Mouse (Mus musculus) liver, embryonic 16.5 days (tissue): ENCODE data around the gene Fam204a. TPM values are rescaled to one million over a fixed set of nuclear protein-coding genes. Genes with fewer than 3 reads are reported as not detected.

ENCODE experiments used
- ATAC-seq: fragments of 200-750 bp; cut with Nextera tagmentation; 2 replicates; pipeline ENCODE4 v1.8.0; 2017; ENCODE audit warnings: low read depth, mild to moderate bottlenecking, moderate number of reproducible peaks, moderate library complexity
- H3K27ac ChIP-seq: fragments of 300-500 bp; sonication (generic); 2 replicates; pipeline ENCODE4 v1.5.1; 2014; ENCODE audit warnings: mild to moderate bottlenecking, low read length
- H3K27me3 ChIP-seq: fragments of 300-500 bp; sonication (generic); 2 replicates; pipeline ENCODE4 v1.6.1; 2014; ENCODE audit warnings: low read depth, low read length, mixed read lengths; ENCODE audit not compliant: control insufficient read depth, insufficient read depth
- H3K36me3 ChIP-seq: fragments of 300-500 bp; sonication (generic); 2 replicates; pipeline ENCODE4 v1.6.1; 2014; ENCODE audit warnings: mild to moderate bottlenecking; ENCODE audit not compliant: control insufficient read depth, insufficient read depth
- H3K4me1 ChIP-seq: fragments of 300-500 bp; sonication (generic); 2 replicates; pipeline ENCODE4 v1.6.1; 2014; ENCODE audit warnings: low read depth, low read length, mixed read lengths; ENCODE audit not compliant: control insufficient read depth
- H3K4me2 ChIP-seq: fragments of 300-500 bp; sonication (generic); 2 replicates; pipeline ENCODE4 v1.6.1; 2014; ENCODE audit warnings: low read depth, low read length, mixed read lengths
- H3K4me3 ChIP-seq: fragments of 300-500 bp; sonication (generic); 2 replicates; pipeline ENCODE4 v1.5.1; 2014; ENCODE audit warnings: low read depth, mild to moderate bottlenecking, low read length
- H3K9ac ChIP-seq: fragments of 300-500 bp; sonication (generic); 2 replicates; pipeline ENCODE4 v1.6.1; 2014; ENCODE audit warnings: low read depth, low read length
- H3K9me3 ChIP-seq: fragments of 300-500 bp; sonication (generic); replicated peaks from 2 replicates; pipeline ENCODE4 v1.6.1; 2016; ENCODE audit warnings: low read length; ENCODE audit not compliant: control insufficient read depth
- WGBS: fragments of 180-500 bp; shearing (Covaris S2); extraction: QIAGEN DNeasy Blood & Tissue Kit; methylation state at CpG from one replicate; pipeline ENCODE4 v1.1.7; 2014; ENCODE audit not compliant: insufficient replicate concordance; 5-methylcytosine and 5-hydroxymethylcytosine counted together
- polyA plus RNA-seq: library from polyadenylated mRNA; unstranded; fragments of >200 nt; fragmentation: Nextera tagmentation; extraction: Ambion mirVana; gene quantifications from 2 replicates; pipeline ENCODE4 v1.2.1, GENCODE M21; 2015

Gene Fam204a
- polyA plus RNA-seq, 1 experiment from 2014 or later: 14.4 TPM

DNA sequence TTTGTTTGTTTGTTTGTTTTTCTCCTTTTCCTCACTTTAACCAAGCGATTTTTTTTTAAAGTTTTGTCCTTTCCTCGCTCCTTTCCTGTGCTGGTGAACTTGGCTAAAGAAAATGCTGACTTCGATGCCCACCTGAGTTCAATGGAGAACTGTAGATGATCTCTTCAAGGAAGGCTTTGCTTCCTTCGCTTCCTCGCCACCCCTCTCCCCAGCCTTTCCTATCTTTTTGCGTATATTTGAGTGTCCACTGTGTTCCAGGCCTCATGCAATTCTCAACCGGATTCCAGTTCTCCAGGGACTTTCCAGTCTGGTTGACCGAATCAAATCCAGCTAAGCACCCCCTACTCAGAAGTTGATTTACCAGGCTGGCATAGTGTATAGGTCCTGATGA, 339 bp upstream of the Fam204a start:
- H3K4me1 ChIP-seq: peaks cover 5% of the 10 kb centered on the region
- H3K36me3 ChIP-seq: no peaks in the 10 kb centered on the region
- ATAC-seq: no peak
- no peaks in the 10 kb centered on the region for H3K9me3 ChIP-seq
- no peaks in the 10 kb centered on the region for H3K27me3 ChIP-seq
- H3K4me2 ChIP-seq: peak overlapping the region; percentile 71
- no peak overlapping the region for H3K9ac ChIP-seq
- no peak overlapping the region for H3K27ac ChIP-seq
- WGBS: 56% methylated on average over 8 of the region's 8 CpGs
- H3K4me3 ChIP-seq: peak overlapping the region; percentile 91

DNA sequence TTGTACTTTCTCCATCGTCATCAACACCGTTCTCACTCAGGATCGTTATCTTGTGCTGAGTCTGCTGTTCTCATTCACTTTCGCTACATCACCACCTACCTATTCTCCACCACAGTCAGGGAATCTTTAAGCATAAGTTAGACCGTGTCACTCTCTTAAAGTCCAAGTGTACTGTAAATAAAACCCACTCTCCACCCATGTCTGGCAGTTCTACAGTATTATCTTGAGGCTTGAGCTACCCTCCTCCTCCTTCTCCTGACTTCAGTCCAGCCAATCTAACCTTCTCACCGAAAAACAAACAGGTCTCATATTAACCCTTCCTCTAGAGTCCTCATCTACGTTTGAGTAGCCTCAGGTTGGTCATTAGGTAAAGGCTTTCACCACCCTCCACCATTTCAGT, 7.1 kb downstream of the Fam204a start:
- no peak overlapping the region for H3K27ac ChIP-seq
- no peak overlapping the region for H3K4me2 ChIP-seq
- H3K9me3 ChIP-seq: no peaks in the 10 kb centered on the region
- H3K27me3 ChIP-seq: no peaks in the 10 kb centered on the region
- no peak overlapping the region for H3K4me3 ChIP-seq
- H3K4me1 ChIP-seq: no peaks in the 10 kb centered on the region
- no peak for ATAC-seq
- no peak overlapping the region for H3K9ac ChIP-seq
- no peaks in the 10 kb centered on the region for H3K36me3 ChIP-seq
- 76% methylated on average over 7 of the region's 7 CpGs for WGBS

DNA sequence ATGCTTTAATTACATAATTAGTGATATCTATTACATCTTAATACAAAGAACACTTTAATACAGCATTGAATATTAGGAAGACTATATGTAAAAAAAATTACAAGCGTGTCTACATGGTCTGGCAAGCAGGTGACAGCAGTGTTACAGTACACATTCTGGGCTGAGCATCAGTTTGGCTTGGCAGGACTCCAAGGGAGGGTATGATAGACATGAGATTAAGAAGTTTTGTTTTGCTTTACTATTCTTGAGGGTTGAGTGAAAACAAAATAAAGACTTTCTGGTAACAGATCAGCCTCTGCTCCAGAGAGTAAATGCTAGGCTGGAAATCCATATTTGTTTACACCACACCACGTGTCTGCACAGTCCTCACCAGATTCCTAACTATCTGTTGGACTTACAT, 8.5 kb downstream of the Fam204a start:
- Histone ChIP-seq H3K4me2 (no peak overlapping the region), H3K36me3 (no peaks in the 10 kb centered on the region), H3K9me3 (no peaks in the 10 kb centered on the region), H3K27me3 (no peaks in the 10 kb centered on the region), H3K27ac (no peak overlapping the region), H3K4me1 (no peaks in the 10 kb centered on the region), H3K9ac (no peak overlapping the region), H3K4me3 (no peak overlapping the region)
- ATAC-seq: no peak
- 64% methylated on average over 2 of the region's 2 CpGs for WGBS

DNA sequence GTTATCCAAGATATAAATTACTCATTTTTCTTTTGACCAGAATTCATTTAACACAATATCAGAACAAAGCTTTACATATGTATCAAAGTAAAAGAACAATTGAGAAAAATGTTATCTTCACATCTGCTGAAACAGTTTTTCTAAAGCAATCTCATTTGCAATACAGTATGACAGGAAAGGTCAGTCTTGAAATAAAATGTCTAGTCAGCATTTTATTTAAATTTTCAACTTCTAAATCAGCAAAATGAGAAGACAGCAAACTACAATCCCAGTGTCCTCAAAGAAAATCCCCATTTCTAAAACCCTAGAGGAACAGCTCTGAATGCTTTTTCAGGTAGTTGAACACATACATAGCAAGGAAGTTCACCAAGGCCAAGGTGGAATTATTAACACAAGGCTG, 18.3 kb downstream of the Fam204a start:
- H3K36me3 ChIP-seq: 0 out of 2 replicates have a peak, but pooled peaks cover 3% of the 10 kb centered on the region
- ATAC-seq: no peak
- H3K27ac ChIP-seq: no peak overlapping the region
- no peak overlapping the region for H3K4me3 ChIP-seq
- no peaks in the 10 kb centered on the region for H3K4me1 ChIP-seq
- no peaks in the 10 kb centered on the region for H3K27me3 ChIP-seq
- H3K9me3 ChIP-seq: no peaks in the 10 kb centered on the region
- H3K9ac ChIP-seq: no peak overlapping the region
- no peak overlapping the region for H3K4me2 ChIP-seq

DNA sequence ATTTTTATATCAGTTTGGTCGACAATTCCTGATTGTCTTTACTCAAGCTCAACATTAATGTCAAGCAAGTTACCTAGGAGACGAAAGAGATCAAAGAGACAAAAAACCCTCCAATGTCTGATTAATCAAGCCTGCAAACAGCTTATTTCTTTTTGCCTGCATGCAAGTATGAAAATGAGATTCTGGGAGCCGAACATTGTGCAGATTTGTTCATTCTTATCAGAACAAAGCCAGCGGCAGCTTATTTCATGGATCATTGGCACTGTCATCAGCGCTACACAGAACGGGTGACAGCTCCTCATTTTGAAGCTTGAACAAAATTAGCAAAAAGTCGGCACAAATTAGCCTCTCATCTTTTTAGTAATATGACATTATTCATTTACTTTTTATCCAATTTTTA, 22.3 kb downstream of the Fam204a start:
- H3K4me3 ChIP-seq: no peak overlapping the region
- 77% methylated on average over 7 of the region's 7 CpGs for WGBS
- no peaks in the 10 kb centered on the region for H3K9me3 ChIP-seq
- no peak overlapping the region for H3K27ac ChIP-seq
- ATAC-seq: no peak
- no peak overlapping the region for H3K4me2 ChIP-seq
- no peak overlapping the region for H3K9ac ChIP-seq
- H3K4me1 ChIP-seq: no peaks in the 10 kb centered on the region
- H3K27me3 ChIP-seq: no peaks in the 10 kb centered on the region
- 0 out of 2 replicates have a peak, but pooled peaks cover 5% of the 10 kb centered on the region for H3K36me3 ChIP-seq

DNA sequence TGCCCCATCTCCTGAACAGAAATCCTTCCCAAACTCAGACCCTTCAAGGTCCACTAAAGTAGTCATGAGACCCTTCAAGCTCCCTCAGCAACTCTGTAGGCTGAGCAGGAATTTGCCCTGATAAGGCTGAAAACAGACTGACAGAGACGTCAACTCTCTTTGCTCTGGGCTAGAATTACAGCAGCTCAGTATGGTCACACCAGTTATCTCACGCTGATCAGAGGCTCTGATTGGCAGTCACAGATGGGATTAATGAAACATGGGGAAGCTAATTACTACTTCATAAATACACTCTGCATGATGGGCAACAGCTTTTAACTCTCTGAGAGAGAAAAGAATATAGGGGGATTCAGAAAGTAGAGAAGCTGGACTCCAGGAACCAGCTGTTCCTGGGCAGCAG, 26.2 kb downstream of the Fam204a start:
- ATAC-seq: no peak
- H3K27ac ChIP-seq: no peak overlapping the region

DNA sequence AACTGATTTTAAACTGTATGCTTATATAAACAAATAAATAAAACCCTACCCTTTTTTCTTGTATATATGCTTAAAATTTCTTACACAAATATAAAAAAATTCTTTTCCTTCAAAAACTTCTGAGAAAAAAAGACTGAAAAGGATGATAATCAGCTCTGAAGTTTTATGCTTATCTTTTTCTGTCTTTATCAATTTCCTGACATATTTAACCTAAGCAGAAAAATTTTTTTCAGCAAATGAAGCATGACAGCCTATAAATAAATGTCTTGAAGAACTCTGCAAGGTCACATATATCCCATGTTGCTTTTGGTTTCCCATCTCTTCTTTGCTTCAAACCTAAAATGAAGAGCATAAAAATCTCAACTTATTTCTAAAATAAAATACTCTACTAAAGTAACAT, 27.3 kb downstream of the Fam204a start:
- Histone ChIP-seq H3K27me3 (no peaks in the 10 kb centered on the region), H3K9ac (no peak overlapping the region), H3K4me1 (no peaks in the 10 kb centered on the region), H3K4me3 (no peak overlapping the region), H3K4me2 (no peak overlapping the region), H3K27ac (no peak overlapping the region), H3K36me3 (0 out of 2 replicates have a peak, but pooled peaks cover 3% of the 10 kb centered on the region), H3K9me3 (no peaks in the 10 kb centered on the region)
- no peak for ATAC-seq

More for the DNA sequence above, 26.2 kb downstream of the Fam204a start:
- no peaks in the 10 kb centered on the region for H3K4me1 ChIP-seq
- H3K9me3 ChIP-seq: no peaks in the 10 kb centered on the region
- H3K27me3 ChIP-seq: no peaks in the 10 kb centered on the region
- H3K4me2 ChIP-seq: no peak overlapping the region
- H3K4me3 ChIP-seq: no peak overlapping the region
- WGBS: 39% methylated on average over 2 of the region's 2 CpGs
- H3K9ac ChIP-seq: no peak overlapping the region
- 0 out of 2 replicates have a peak, but pooled peaks cover 5% of the 10 kb centered on the region for H3K36me3 ChIP-seq

DNA sequence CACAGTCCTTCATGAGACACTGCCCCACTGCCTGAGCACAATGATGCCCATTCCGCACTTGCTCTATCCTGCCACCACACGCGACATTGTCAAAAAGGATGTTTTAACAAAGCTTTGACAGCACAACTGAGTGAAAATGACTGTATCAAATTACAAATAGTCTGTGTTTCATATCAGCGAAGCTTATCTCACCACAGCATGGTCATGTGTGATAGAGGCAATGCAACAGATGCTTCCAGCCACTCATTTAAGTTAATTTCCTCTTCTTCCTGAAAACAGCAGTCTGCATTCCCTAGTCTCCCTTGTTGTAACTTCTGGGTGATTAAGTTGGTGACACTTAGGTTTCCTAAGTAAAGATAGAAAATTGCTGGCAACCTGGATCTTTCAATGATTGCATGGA, 33.7 kb downstream of the Fam204a start:
- H3K36me3 ChIP-seq: no peaks in the 10 kb centered on the region
- H3K27me3 ChIP-seq: no peaks in the 10 kb centered on the region
- 72% methylated on average over 4 of the region's 4 CpGs for WGBS
- H3K9ac ChIP-seq: no peak overlapping the region
- no peaks in the 10 kb centered on the region for H3K4me1 ChIP-seq
- H3K4me2 ChIP-seq: no peak overlapping the region
- H3K4me3 ChIP-seq: no peak overlapping the region
- ATAC-seq: no peak
- no peaks in the 10 kb centered on the region for H3K9me3 ChIP-seq
- H3K27ac ChIP-seq: no peak overlapping the region

DNA sequence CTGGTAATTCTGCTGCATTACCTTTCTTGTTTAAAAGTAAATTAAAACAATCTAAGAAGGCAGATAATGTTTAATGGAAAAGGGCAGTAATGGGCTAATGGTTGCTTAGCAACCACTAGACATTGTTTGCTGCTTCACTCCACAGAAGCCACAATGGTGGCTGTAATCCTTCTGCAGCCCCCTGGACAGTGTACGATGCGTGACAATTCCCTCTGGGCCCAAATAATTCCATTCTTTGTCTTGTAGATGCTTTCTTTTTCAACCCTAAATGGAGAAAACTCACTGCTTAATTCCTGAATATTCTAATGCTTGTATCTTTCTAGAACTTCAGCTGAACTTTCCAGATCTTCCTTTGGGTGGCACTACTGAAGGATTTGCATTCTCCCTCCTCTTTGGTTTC, 37.3 kb downstream of the Fam204a start:
- Histone ChIP-seq H3K27me3 (no peaks in the 10 kb centered on the region), H3K27ac (no peak overlapping the region), H3K4me2 (no peak overlapping the region), H3K4me1 (no peaks in the 10 kb centered on the region), H3K9ac (no peak overlapping the region), H3K36me3 (no peaks in the 10 kb centered on the region), H3K4me3 (no peak overlapping the region), H3K9me3 (no peaks in the 10 kb centered on the region)
- 76% methylated on average over 2 of the region's 2 CpGs for WGBS
- no peak for ATAC-seq

DNA sequence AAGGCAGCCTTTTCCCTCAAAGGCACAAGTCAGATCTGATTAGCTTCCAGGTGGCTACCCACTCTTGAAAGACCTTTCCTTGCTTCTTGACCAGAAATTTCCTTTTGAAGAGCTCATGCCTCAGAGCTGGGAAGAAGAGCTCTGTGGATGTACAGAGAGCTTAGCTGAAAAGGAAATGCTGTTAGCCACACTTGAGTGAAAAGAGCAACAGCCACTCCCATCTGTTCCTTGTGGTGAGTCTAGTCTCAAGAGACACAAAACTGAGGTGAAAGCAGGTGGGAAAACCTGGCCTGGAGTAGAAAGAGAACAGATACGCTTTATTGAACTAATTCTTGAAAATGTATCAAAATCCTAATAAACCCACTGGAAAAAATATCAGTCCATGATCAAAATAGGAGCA, 43.6 kb downstream of the Fam204a start:
- H3K4me1 ChIP-seq: no peaks in the 10 kb centered on the region
- no peak overlapping the region for H3K4me3 ChIP-seq
- H3K27me3 ChIP-seq: no peaks in the 10 kb centered on the region
- no peak for ATAC-seq
- H3K9ac ChIP-seq: no peak overlapping the region
- H3K27ac ChIP-seq: no peak overlapping the region
- 46% methylated on average over 1 of the region's 1 CpGs for WGBS
- H3K36me3 ChIP-seq: no peaks in the 10 kb centered on the region
- H3K4me2 ChIP-seq: no peak overlapping the region
- no peaks in the 10 kb centered on the region for H3K9me3 ChIP-seq
